Mouse (Mus musculus): ENCODE results near the gene Olfr1209. TPM values are rescaled to one million over a fixed set of nuclear protein-coding genes. Genes with fewer than 3 reads are reported as not detected.

The Olfr1209 gene
- total RNA-seq (2021), result not detected
- long read RNA-seq, experiment 1, result 0 reads
- long read RNA-seq, experiment 2, result 0 reads

GRCm38 (mm10) chr2:88915057-88915456, at the start of gene Olfr1209:
Gene Olfr1209 (minus strand): TSS chr2:88915157.
- no peak for DNase-seq

DNA sequence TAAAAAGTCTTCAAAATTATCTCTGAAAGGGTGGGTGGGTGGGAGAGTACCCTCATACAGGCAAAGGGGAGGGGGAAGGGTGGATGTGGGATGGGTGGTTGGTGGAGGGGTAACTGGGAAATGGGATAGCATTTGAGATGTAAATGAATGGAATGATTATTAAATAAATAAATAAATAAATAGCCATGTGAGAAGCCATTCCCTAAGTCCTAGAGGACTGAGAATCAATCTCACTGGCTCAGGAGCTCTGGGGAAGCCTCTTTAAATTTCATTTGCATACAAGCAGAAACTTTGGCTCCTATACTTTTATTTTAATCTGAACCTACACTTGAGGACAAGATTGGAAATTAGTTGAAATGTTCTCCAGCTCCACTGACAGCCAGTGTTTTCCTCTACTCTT, 38.7 kb upstream of the Olfr1209 start, which contains the start of gene Olfr1212:
Gene Olfr1212, plus strand, starts transcription at position 301 of the 400 bp plus-strand sequence.
- DNase-seq, result no peak

GRCm38 (mm10) chr2:88938011-88938410, 23.1 kb upstream of the Olfr1209 start, which contains the start of gene Olfr1211:
Gene Olfr1211 (minus strand): TSS chr2:88938111.
- no peak for DNase-seq

GRCm38 (mm10) chr2:88902211-88902610, 12.7 kb downstream of the Olfr1209 start, which contains the start of gene Olfr1208:
Gene Olfr1208 (minus strand): TSS chr2:88902311.
- DNase-seq, result no peak

DNA sequence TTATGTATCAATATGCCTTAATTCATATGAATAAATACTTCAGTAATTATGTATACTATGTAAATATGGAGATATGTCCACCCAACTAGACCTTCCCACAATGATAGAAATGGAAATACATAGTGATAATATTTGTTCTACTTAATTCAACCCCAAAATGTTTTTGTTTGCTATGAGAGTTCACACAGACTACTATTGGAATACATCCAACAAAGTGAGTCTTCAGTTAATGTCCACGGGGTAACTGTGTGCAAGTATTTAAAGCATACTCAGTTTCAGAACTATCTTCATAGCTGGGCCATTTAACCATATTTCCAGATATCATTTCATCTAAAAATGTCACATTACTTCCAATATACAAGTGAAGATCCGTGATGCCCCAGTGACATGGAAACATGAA, 52.0 kb downstream of the Olfr1209 start, which contains the start of gene Olfr1206:
Gene Olfr1206, plus strand, starts transcription at position 301 of the 400 bp plus-strand sequence.
- DNase-seq, result no peak

Other genes with a start within 250 kb of the Olfr1209 start
- not detected for gene Olfr1193, start 239.5 kb downstream of the Olfr1209 start, total RNA-seq (2021)
- gene Olfr1195, start 226.0 kb downstream of the Olfr1209 start, total RNA-seq (2021), result not detected
- gene Olfr1196, start 210.6 kb downstream of the Olfr1209 start, total RNA-seq (2021), result not detected
- gene Olfr1197, start 182.8 kb downstream of the Olfr1209 start, total RNA-seq (2021), result not detected
- gene Olfr1198, start 163.8 kb downstream of the Olfr1209 start, total RNA-seq (2021), result not detected
- gene Olfr1199, start 154.7 kb downstream of the Olfr1209 start, total RNA-seq (2021), result not detected
- gene Olfr1200, start 144.7 kb downstream of the Olfr1209 start, total RNA-seq (2021), result not detected
- gene Olfr1201, start 122.1 kb downstream of the Olfr1209 start, total RNA-seq (2021), result not detected
- not detected for gene Olfr1202, start 100.7 kb downstream of the Olfr1209 start, total RNA-seq (2021)
- not detected for gene Olfr1205, start 85.4 kb downstream of the Olfr1209 start, total RNA-seq (2021)
- gene Olfr1204, start 65.9 kb downstream of the Olfr1209 start, total RNA-seq (2021), result not detected
- gene Olfr1206, start 51.9 kb downstream of the Olfr1209 start, total RNA-seq (2021), result not detected
- gene Olfr1208, start 12.8 kb downstream of the Olfr1209 start, total RNA-seq (2021), result not detected
- gene Olfr1211, start 23.0 kb upstream of the Olfr1209 start, total RNA-seq (2021), result not detected
- not detected for gene Olfr1212, start 38.8 kb upstream of the Olfr1209 start, total RNA-seq (2021)
- gene Gm13762, start 65.1 kb upstream of the Olfr1209 start, total RNA-seq (2021), result not detected
- not detected for gene Olfr1214, start 77.5 kb upstream of the Olfr1209 start, total RNA-seq (2021)
- gene Olfr1215, start 91.8 kb upstream of the Olfr1209 start, total RNA-seq (2021), result not detected
- not detected for gene Olfr1216, start 103.2 kb upstream of the Olfr1209 start, total RNA-seq (2021)
- gene Olfr1217, start 116.9 kb upstream of the Olfr1209 start, total RNA-seq (2021), result not detected
- gene Olfr1218, start 146.0 kb upstream of the Olfr1209 start, total RNA-seq (2021), result not detected
- gene Olfr1219, start 168.4 kb upstream of the Olfr1209 start, total RNA-seq (2021), result not detected
- gene Olfr1220, start 191.7 kb upstream of the Olfr1209 start, total RNA-seq (2021), result not detected
- gene Olfr1221, start 202.1 kb upstream of the Olfr1209 start, total RNA-seq (2021), result not detected
- not detected for gene Olfr1222, start 217.9 kb upstream of the Olfr1209 start, total RNA-seq (2021)
- gene Olfr1223, start 236.4 kb upstream of the Olfr1209 start, total RNA-seq (2021), result not detected
- not detected for gene Olfr1224-ps1, start 248.9 kb upstream of the Olfr1209 start, total RNA-seq (2021)